Mouse (Mus musculus) E14TG2a.4 (cell line): ENCODE results near the gene Uba52.

Experiments
- CTCF ChIP-seq: conservative IDR thresholded peaks from 2 replicates; pipeline ENCODE4 v1.5.1; 2014; ENCODE audit warnings: low read length
- NANOG ChIP-seq: IDR thresholded peaks from 2 replicates; pipeline ENCODE4 v1.6.1; 2014; ENCODE audit warnings: borderline replicate concordance, low read length, mixed read lengths

- TF ChIP-seq CTCF (no peak), NANOG (no peak)
Measured at GRCm38 (mm10) chr8:70539077-70539813, 28.6 kb upstream of the Uba52 start, which contains the start of gene Ell.
